Mouse (Mus musculus) heart, adult 18-20 months (tissue): Measurements from ENCODE around the gene Sgta. TPM values are rescaled to one million over a fixed set of nuclear protein-coding genes. Genes with fewer than 3 reads are reported as not detected.
A peak's percentile ranks its signal among the peaks of the same experiment; 100 is the strongest.

Experiments
- DNase-seq, 2 experiments: peaks; one replicate each; pipeline ENCODE4 v3.0.0; 2021 to 2022; ENCODE audit warnings: mixed read lengths in 1 of 2
- total RNA-seq, 2 experiments: library from RNA; stranded (reverse); gene quantifications; 2 replicates each; pipeline ENCODE4 v1.2.3; 2021

Sgta gene
- total RNA-seq, 2 experiments from 2014 or later = 99.5 to 102 TPM

DNA sequence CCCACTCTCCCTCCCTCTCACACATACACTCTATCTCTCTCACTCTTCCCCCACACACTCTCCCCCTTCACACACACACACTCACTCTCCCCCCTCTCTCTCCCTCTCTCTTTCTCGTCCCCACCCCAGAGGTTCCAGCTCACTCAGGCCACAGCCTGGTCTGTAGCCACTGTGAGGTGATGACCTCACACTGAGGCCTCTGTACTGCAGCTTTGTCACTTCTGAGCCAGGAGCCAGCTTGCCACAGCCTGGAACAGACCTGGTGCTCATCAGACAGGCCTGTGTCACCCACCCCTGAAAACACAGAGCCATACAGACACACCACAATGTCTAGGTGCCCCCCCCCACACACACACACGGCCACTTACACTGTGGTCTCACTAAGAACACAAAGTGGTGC lies 39.8 kb downstream of the Sgta start:
- DNase-seq = no peak

DNA sequence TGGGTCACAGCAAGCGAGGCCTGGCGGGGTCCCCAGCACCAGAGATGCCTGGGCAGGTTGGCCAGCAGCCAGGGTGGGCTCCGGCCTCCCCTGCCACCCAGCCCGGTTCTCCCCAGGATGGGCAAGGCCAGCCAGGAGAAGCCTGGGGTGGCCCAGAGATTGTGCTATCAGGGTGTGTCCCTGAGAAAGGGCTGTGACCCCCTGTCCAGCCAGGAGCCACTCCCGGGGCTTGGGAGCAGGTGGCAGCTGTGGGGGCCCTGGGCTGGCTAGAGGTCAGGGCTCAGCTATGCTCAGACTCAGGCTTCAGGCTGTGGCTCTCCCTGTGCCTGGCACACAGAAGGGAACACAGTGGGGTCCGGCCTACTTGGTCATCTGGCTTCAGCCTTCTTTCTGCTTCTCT lies 40.3 kb downstream of the Sgta start:
- no peak for DNase-seq

DNA sequence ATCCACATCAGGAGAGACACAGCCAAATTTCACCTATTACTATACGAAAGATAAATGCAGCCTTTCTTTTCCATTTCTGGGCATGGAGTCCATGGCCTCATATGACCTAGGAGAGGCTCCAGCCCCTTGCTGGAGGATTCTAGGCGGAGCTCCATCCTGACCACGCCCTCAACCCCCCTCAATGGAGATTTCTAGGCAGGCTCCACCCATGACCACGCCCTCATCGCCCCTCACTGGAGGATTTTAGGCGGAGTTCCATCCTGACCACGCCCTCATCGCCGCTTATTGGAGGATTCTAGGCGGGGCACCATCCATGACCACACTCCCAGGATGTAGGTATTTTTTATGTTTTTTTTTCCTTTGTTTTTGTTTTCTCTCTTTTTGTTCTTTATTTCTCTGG lies 41.7 kb downstream of the Sgta start:
- no peak for DNase-seq

DNA sequence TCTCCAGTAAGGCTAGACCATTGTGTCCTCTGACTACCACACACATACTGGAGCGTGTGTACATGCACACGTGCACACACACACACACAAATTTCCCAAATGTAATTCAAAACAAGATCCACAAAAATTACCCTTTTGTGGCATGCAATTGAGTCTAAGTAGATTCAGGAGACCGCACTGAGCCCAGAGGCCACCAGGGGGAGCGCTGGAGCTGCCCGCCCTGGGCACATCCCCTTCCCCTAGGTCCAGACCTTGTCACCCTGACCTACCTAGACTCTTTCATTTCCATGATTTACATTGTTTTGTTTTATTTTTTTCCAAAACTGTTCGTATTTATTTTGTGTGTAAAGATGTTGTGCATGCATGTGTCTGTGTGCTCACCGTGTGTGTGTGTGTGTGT lies 43.3 kb downstream of the Sgta start:
- peak; percentile 52 to 74 for DNase-seq

DNA sequence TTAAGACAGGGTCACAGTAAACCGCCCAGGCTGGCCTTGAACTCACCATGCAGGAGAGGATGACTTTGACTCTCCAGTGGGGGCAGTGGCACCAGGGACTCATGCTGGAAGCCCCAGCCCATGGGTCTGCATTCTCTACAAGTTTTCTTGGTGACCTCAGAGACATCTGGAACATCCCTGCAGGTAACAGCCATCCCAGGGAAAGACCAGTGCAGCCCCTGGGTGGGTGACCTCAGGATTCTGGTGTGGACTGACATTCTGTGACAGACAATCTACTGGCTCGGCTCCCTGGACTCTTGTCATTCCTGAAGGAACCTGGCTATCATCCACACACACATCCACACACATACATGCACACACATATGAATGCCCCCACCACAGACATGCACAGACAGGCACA lies 44.3 kb downstream of the Sgta start:
- no peak for DNase-seq

DNA sequence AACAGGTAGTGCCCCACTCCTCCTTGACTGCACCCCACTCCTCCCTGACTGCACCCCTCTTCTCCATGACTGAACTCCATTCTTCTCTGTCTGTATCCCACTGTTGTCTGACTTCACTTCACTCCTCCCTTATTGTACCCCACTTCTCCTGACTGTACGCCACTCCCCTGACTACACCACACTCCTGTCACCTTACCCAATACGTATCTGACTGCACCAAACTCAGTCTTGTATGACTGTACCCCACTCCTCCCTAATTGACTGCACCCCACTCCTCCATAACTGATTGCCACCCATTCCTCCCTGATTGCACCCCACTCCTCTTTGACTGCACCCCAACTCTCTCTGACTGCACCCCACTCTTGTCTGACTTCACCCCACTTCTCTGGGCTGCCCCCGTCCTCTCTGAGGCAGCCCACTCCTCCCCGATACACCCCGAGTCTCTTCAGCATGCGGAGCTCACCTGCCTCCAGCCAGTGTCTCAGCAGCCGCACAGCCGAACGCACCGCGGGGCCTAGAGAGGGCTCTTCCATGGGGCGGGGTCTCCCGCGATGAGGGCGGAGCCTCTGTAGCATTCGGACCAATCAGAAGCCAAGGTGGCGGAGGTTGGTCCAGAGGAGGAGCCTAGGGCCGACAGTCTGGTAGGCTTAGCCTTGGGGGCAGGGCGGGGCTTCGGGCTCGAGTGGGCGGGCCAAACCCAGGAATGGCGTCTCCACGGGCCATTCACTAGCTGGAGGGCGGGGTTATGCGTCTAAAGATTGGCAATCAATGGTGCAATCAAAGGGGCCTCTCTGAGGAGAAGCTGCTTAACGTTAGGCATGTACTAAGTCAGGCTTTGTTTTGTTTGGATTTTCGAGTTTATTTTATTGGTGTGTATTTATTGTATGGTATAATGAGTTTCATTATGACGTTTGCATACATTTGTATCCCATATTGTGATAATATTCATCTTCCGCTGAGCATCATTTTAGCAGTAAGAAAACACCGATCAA lies 45.3 kb downstream of the Sgta start, which contains the start of gene Gng7:
Gng7 (minus strand) TSS at position 553 of the 992 bp plus-strand sequence.
- peak; percentile 90 to 93 for DNase-seq

DNA sequence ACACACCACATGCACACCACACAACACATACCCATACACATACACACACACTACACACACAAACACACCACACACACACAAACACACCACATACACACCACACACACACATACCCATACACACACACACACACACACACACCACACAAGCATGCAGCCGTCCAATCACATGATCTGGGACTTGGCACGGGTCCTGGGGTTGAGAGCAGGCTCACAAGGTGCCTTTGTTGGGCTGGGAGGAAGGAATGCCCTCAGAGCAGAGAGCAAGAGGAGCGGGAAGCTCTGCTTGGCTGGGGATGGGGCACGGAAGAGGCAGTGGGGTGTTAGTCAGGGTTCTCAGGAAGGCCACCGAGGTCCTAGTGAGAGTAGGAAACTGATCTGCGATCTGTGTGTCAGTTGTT lies 49.1 kb downstream of the Sgta start:
- no peak for DNase-seq

DNA sequence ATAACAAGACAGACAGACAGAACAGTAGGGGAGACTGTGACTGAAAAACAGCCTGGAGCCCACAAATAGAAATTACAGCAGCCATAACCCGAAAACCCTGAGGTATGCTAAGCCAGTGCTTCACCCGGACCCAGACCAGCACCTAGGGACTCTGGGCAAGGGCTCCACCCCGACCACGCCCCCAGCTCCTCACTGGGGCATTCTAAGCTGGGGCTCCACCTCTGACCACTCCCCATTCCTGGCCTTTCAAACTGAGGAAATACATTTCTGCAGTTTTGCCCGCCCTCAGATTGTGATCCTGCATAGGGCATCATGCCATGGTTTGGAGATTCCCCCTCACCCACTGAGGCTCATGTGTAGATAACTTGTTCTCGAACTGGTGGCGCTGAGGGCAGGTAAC lies 52.7 kb downstream of the Sgta start:
- no peak for DNase-seq

DNA sequence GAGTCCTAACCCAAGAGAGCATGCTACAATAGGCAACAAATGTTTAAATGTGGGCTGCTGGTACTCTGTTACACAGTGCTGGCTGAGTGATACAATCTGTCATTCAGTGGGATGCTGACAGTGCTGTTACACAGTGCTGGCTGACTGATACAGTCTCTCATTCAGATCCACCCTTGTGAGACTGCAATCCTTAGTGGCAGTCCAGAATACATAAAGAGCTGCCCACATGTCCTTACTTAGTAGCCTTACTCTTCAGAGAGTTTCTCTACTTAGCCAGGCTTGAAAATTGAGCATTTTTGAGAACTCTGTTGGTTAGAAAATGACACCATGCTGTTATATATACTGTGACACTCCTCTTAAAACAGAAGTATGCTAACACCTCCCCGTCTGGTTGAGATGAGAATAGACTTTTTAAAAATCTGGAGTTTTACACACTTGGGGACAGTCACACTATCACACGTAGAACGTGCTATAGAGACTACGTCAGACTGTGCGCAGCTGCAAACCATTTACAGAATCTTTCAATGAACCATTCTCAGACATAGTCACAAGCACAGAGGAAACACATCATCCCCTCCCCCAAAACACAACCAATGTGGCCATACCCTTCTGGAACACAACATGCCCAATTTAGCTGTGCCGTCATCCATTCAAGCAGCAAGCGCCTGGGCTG lies 53.8 kb downstream of the Sgta start:
- no peak for DNase-seq

DNA sequence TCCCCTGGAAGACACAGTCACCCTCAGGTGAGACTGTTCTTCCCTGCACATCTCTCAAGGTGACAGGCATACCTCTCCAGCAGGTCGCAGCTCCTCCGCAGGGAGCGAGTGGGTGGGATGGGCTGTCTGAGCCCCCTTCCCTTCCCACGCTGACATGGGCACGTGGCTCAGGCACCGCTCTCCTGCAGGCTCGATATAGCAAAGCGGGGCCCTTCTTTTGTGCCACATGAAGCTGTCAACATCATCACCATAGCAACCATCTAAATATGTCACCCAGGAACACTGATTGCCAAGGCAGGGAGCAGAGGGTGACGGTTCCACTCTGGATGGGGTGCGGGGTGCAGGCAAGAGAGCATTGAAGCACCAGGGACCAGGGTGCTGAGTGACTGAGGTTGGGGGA lies 58.8 kb downstream of the Sgta start:
- no peak for DNase-seq

DNA sequence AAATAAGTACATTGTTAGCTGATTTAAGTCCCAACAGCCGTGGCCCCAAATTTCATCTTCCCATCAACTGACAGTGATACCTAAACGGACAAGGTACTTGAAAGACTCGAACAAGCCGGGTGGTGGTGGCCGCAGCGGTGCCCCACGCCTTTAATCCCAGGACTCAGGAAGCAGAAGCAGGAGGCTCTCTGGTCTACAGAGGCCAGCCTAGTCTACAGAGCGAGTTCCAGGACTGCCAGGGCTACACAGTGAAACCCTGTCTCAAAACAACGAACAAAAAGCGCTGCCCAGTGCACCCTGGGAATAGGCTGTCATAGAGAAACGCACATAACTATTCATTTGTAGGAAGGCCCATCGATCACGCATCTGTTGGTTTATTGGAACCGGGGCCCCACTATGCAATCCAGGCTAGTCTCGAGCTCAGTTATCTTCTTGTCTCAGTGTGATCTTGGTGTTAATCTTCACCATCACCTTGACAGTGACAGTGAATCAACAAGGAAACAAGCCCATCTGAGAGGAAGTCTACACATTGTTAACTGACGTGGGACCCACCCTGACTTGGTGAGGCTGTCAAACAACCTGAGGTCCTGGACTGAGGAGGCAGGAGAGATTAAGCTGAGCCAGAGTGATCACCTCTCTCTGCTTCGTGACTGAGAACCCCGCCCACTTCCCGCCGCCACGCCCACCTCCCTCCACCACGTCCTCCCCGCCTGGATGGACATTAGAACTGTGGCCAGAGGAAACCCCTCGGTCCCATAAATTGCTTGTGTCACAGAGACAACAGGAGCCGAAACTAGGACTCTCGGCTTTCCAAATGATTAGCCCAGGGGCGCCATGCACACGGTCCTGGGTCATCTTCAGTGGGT lies 59.6 kb downstream of the Sgta start:
- DNase-seq = no peak

DNA sequence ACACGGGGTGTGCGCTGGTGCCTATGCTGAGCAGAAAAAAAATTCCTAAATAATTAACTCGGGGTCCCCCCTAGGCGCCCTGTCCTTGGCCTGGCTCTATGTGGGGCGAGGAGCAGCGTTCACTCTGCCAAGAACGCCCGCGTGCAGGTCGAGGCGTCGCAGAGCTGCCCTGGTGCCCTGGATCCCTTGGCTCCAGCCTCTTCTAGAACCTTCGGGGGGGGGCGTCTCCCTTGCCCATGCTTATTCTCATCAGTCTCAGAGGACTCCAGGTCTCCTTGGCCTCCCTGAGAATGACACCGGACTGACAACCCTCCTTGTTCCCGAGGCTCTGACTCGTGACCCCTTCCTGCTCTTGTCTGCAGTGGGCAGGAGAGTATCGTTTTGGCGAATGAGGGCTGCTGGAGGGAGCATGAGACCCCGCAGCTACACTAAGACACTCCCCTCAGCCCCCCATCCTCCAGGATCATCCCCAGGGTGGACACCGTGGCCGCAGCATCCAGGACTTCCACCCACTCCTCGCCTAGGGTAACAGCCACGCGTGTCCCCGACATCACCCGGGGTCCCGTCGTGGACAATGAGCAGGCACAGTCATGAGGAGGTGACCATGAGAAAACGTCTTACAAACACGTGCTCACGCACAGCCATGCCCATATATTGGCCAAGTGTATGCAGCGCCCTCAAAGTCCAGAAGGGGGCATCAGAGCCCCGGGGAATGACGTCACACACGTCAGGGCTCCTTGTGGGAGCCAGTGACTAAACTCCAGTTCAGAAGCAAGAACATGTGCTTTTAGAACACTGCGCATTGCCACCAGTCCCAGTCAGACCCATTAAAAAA lies 60.4 kb downstream of the Sgta start:
- peak; percentile 81 to 91 for DNase-seq

DNA sequence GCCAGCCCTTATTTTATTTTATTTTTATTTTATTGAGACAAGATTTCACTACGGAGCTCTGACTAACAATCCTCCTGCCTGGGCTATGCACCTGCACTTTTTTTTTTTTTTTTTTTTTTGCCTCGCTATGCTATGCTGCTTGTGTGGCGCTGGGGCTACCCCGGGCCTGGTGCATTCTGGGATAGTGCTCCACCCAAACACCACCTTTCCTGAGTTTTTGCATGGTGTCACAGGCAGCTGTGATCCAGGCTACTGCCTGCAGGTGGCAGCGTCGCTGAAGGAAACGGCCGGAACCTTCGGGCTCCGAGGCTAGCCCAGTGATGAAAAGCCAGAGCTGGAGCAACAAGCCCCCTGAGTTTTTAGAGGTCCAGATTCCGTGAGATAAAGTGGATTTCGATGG lies 61.2 kb downstream of the Sgta start:
- peak; percentile 43 to 48 for DNase-seq

DNA sequence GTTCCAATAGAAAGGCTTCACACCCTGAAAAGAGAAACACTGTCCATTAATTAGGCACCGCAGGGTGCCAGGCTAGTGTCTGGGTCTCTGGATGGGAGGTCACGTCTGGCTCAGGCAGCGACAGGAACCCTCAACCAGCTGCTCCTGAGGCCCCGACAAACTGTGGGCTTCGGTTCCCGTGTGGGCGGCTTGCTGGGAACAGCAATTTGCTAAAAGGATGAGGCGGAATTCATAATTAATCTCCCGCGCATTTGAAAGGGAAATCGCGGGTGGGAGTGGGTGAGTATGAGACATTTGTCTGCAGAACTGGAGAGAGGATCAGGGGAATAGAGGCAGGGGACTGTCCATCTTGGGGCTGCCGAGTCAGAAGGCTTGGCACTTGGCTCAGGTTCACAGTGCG lies 62.0 kb downstream of the Sgta start:
- DNase-seq = no peak

DNA sequence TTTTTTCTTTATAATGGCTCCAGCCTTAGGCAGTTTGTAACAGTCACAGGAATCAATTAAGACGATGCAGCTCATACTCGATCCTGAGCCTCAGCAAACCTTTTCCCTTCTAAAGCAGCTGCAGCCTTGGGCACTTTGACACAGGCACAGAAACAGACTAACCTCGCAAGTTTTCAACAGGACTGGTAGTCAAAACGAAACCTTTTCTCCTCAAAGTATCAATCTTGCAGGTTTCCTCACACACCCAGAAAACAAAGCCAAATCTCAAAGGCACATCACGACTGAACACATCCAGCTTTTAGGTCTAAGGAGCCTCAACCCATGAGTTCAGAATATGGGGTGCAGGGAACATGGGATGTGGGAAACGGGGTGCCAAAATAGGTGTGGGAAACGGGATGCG lies 62.6 kb downstream of the Sgta start:
- DNase-seq = no peak

DNA sequence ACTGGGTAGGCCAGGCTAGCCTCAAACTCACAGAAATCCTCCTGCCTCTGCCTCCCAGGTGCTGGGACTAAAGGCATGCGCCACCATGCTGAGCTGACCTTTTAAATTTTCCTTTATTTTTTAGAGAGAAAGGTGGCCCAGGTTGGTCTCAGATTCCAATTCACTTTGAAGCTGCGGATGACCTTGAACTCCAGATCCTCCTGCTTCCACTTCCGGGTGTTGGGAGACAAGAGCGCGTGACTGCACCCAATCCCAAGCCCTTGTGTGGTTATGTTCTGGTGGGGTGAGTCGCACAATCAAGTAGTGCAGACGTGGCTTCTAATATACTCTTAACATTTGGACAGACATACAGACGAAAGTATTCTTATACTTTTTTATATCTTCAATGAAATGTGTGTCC lies 63.5 kb downstream of the Sgta start:
- DNase-seq = no peak

DNA sequence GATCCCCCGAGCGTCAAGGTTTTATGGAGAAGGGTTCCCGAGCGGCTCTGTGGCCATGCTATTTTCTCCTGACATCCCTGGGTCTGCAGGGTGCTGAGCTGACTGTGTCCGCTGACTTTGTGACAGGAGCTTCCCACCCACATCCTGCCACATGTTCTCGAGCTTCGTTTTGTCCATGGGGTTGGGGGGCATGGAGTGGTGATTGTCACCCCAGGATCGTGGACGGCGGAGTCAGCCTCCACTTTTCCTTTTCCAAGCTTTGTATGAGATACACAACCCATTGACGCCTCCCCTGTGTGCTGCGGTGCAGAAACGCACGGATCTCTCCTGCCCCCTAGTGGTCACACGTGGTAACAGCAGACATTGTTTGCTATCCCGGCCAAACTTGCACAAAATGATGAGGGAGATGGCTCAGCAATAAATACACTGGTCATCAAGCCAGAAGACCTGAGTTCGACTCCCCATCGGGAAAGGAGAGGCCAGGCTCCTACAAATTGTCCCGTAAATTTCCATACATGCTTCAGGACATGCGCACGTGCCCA lies 64.8 kb downstream of the Sgta start:
- peak; percentile 77 to 91 for DNase-seq

DNA sequence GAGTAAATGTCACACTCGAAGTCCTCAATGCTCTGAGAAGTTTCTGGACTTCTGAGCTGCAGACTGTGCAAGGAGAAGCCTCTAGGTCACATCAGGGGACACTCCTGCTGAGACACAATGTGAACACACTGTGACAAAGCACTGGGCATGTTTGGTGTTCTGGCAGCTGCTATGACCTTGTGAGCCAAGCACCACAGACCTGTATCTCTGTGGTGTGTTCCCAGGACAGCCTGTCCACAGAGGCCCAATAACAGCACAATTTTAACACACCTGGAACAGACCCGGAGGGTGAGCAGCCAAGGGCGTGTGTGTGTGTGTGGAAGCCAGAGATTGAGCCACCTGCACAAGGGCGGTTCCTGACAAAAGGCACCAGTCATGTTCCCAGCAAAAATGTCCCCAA lies 65.4 kb downstream of the Sgta start:
- DNase-seq = peak; percentile 67 to 81
